Mouse (Mus musculus): ENCODE results near the gene Fkbp8. TPM values are rescaled to one million over a fixed set of nuclear protein-coding genes. Genes with fewer than 3 reads are reported as not detected.

Gene Fkbp8
- polyA plus RNA-seq, 1 experiment from 2014 or later = 158 TPM

- H3K4me2 ChIP-seq (ENCODE audit: low read depth, low read length) = no peak overlapping the region
- no peak overlapping the region for H3K27ac ChIP-seq (ENCODE audit: low read length)
- no peak overlapping the region for H3K9ac ChIP-seq (ENCODE audit: low read depth, low read length)
- peaks cover 58% of the 10 kb centered on the region for H3K4me1 ChIP-seq (ENCODE audit: control insufficient read depth, low read depth, low read length)
- H3K9me3 ChIP-seq (replicated peaks; ENCODE audit: control insufficient read depth, low read length) = no peaks in the 10 kb centered on the region
- H3K27me3 ChIP-seq (ENCODE audit: control insufficient read depth, insufficient read depth, low read depth, low read length) = no peaks in the 10 kb centered on the region
- H3K4me3 ChIP-seq (ENCODE audit: low read depth, low read length) = no peak overlapping the region
- no peaks in the 10 kb centered on the region for H3K36me3 ChIP-seq (ENCODE audit: control insufficient read depth, insufficient read depth)
- no peak for ATAC-seq (ENCODE audit: low read depth)
- 13% methylated on average over 3 of the region's 3 CpGs for WGBS (ENCODE audit: insufficient replicate concordance)
Observed at GRCm38 (mm10) chr8:70565561-70565960, 38.0 kb downstream of the Fkbp8 start.

- ATAC-seq (ENCODE audit: low read depth) = 0 out of 2 replicates have a peak, but pooled peaks have one; percentile 30
- H3K4me1 ChIP-seq (ENCODE audit: control insufficient read depth, low read depth, low read length) = peaks cover 19% of the 10 kb centered on the region
- peaks cover 3% of the 10 kb centered on the region; the same call in 1 of the 2 replicates for H3K36me3 ChIP-seq (ENCODE audit: control insufficient read depth, insufficient read depth)
- H3K4me2 ChIP-seq (ENCODE audit: low read depth, low read length) = no peak overlapping the region
- no peak overlapping the region for H3K27ac ChIP-seq (ENCODE audit: low read length)
- no peaks in the 10 kb centered on the region for H3K27me3 ChIP-seq (ENCODE audit: control insufficient read depth, insufficient read depth, low read depth, low read length)
- H3K9me3 ChIP-seq (replicated peaks; ENCODE audit: control insufficient read depth, low read length) = no peaks in the 10 kb centered on the region
- H3K4me3 ChIP-seq (ENCODE audit: low read depth, low read length) = no peak overlapping the region
- H3K9ac ChIP-seq (ENCODE audit: low read depth, low read length) = no peak overlapping the region
Observed at GRCm38 (mm10) chr8:70570360-70570759, 42.8 kb downstream of the Fkbp8 start.

DNA sequence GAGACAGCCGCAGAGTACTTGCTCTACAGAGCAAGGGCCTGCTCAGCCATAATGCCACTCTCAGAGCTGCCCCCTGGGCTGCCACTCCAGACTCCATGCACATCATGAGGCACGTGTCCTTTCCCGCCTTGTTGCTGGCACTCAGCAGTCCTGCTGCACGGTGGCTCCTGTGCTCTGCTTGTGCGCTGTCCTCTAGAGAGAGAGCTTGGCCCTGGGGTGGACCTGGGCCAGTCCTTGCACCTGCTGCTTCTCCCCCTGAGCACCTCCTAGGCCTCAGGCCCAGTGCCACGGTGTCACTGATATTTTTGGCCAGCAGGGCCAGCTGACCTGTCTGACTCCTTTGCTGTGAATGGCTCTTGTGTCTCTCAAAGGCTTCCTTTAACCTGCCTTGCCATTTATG is 43.5 kb downstream of the Fkbp8 start:
- Histone ChIP-seq H3K27ac (ENCODE audit: low read length) (no peak overlapping the region), H3K27me3 (ENCODE audit: control insufficient read depth, insufficient read depth, low read depth, low read length) (no peaks in the 10 kb centered on the region), H3K4me3 (ENCODE audit: low read depth, low read length) (no peak overlapping the region), H3K9ac (ENCODE audit: low read depth, low read length) (no peak overlapping the region), H3K4me2 (ENCODE audit: low read depth, low read length) (no peak overlapping the region), H3K9me3 (replicated peaks; ENCODE audit: control insufficient read depth, low read length) (no peaks in the 10 kb centered on the region), H3K36me3 (ENCODE audit: control insufficient read depth, insufficient read depth) (peaks cover 3% of the 10 kb centered on the region; the same call in 1 of the 2 replicates), H3K4me1 (ENCODE audit: control insufficient read depth, low read depth, low read length) (peaks cover 13% of the 10 kb centered on the region)
- 78% methylated on average over 6 of the region's 6 CpGs for WGBS (ENCODE audit: insufficient replicate concordance)
- no peak for ATAC-seq (ENCODE audit: low read depth)

DNA sequence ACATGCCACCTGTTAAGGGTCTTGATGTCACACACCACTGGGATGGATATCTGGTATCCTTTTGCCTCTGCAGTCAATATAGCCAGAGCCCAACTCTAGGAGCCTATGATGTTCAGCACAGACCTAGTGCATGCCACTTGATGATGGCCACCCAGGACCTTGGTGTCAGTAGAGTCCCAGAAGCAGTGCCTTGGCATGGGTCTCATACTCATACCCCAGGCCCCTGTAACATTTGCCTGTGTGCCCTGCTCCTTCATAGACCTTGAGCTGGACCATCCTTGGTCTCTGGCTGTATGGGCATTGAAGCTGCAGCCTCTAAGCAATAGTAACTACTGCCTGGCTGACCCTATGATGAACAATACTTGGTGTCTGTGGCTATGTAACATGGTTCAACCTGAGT is 46.8 kb downstream of the Fkbp8 start:
- H3K36me3 ChIP-seq (ENCODE audit: control insufficient read depth, insufficient read depth) = peaks cover 8% of the 10 kb centered on the region

DNA sequence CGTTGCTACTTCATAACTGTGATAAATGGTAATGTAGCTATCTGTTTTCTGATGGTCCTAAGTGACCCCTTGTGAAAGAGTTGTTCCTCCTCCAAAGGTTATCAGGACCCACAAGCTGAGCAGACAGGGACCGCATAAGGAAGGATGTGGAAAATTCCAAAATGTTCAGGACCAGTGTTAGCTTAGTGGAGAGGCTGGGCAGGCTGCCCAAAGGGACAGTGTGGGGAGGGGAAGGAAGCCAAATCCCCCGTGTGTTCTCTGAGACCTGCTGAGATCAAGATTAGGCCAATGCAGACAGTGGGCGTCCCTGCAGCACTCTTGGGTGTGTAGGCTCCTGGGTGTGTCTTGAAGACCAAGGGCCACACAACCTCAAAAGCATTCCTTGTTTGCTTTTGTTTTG is 47.4 kb downstream of the Fkbp8 start:
- ATAC-seq (ENCODE audit: low read depth) = no peak
- no peak overlapping the region for H3K9ac ChIP-seq (ENCODE audit: low read depth, low read length)
- peaks cover 13% of the 10 kb centered on the region for H3K4me1 ChIP-seq (ENCODE audit: control insufficient read depth, low read depth, low read length)
- H3K36me3 ChIP-seq (ENCODE audit: control insufficient read depth, insufficient read depth) = peaks cover 9% of the 10 kb centered on the region
- no peaks in the 10 kb centered on the region for H3K9me3 ChIP-seq (replicated peaks; ENCODE audit: control insufficient read depth, low read length)
- no peak overlapping the region for H3K4me3 ChIP-seq (ENCODE audit: low read depth, low read length)
- no peaks in the 10 kb centered on the region for H3K27me3 ChIP-seq (ENCODE audit: control insufficient read depth, insufficient read depth, low read depth, low read length)
- 43% methylated on average over 4 of the region's 4 CpGs for WGBS (ENCODE audit: insufficient replicate concordance)
- H3K4me2 ChIP-seq (ENCODE audit: low read depth, low read length) = no peak overlapping the region
- no peak overlapping the region for H3K27ac ChIP-seq (ENCODE audit: low read length)

More for the DNA sequence above, 46.8 kb downstream of the Fkbp8 start:
- Histone ChIP-seq H3K27me3 (ENCODE audit: control insufficient read depth, insufficient read depth, low read depth, low read length) (no peaks in the 10 kb centered on the region), H3K4me3 (ENCODE audit: low read depth, low read length) (no peak overlapping the region), H3K9ac (ENCODE audit: low read depth, low read length) (no peak overlapping the region), H3K27ac (ENCODE audit: low read length) (no peak overlapping the region), H3K9me3 (replicated peaks; ENCODE audit: control insufficient read depth, low read length) (no peaks in the 10 kb centered on the region), H3K4me1 (ENCODE audit: control insufficient read depth, low read depth, low read length) (peaks cover 13% of the 10 kb centered on the region), H3K4me2 (ENCODE audit: low read depth, low read length) (no peak overlapping the region)
- no peak for ATAC-seq (ENCODE audit: low read depth)

- peaks cover 23% of the 10 kb centered on the region for H3K36me3 ChIP-seq (ENCODE audit: control insufficient read depth, insufficient read depth)
- no peak overlapping the region for H3K9ac ChIP-seq (ENCODE audit: low read depth, low read length)
- no peak overlapping the region for H3K4me2 ChIP-seq (ENCODE audit: low read depth, low read length)
- WGBS (ENCODE audit: insufficient replicate concordance) = 85% methylated on average over 3 of the region's 3 CpGs
- H3K9me3 ChIP-seq (replicated peaks; ENCODE audit: control insufficient read depth, low read length) = no peaks in the 10 kb centered on the region
- no peaks in the 10 kb centered on the region for H3K27me3 ChIP-seq (ENCODE audit: control insufficient read depth, insufficient read depth, low read depth, low read length)
- H3K4me1 ChIP-seq (ENCODE audit: control insufficient read depth, low read depth, low read length) = peaks cover 6% of the 10 kb centered on the region
- H3K4me3 ChIP-seq (ENCODE audit: low read depth, low read length) = no peak overlapping the region
- ATAC-seq (ENCODE audit: low read depth) = no peak
- no peak overlapping the region for H3K27ac ChIP-seq (ENCODE audit: low read length)
Observed at GRCm38 (mm10) chr8:70577207-70577606, 49.7 kb downstream of the Fkbp8 start.

DNA sequence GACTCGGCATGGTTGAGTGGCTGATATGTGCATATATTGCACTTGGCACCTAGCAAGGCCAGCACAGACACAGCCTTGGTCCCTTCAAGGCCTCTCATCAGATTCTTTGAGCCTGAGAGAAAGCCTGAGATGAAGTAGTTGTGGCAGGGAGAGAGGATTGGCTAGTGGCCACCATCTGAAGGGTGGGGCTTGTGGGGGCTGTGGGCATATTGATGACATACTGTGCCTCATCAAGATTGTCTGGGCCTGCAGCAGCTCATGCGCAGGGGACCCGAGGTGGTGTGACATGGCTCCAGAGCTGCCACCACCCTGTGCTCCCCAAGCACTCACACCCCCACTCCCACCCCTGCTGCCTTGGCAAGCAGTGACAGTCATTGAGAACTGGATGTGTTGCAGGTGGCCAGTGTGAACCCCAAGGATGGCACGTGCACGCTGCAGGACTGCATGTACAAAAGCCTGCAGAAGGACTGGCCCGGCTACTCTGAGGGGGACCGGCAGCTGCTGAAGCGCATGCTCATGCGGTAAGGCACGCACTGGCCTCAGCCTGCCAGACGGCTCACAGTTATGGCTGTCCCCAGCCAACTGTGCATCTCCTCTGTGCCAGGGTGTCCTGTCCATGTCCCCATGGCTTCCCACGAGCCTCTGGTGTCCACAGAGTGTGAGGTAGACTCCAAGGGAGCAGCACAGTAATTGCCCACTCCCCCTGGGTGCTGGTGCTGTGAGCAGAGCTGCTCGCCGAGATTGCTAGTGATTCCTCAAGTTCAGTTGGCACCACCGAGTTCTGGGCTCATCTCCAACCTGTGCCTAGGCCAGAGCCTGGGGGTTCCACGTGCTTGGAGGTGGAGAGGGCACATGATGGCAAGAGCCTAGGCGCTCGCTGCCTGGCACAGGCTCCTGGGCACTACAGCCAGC is 56.2 kb downstream of the Fkbp8 start:
- Histone ChIP-seq H3K9me3 (replicated peaks; ENCODE audit: control insufficient read depth, low read length) (no peaks in the 10 kb centered on the region), H3K27me3 (ENCODE audit: control insufficient read depth, insufficient read depth, low read depth, low read length) (no peaks in the 10 kb centered on the region), H3K4me2 (ENCODE audit: low read depth, low read length) (no peak overlapping the region), H3K4me1 (ENCODE audit: control insufficient read depth, low read depth, low read length) (no peaks in the 10 kb centered on the region), H3K27ac (ENCODE audit: low read length) (no peak overlapping the region), H3K4me3 (ENCODE audit: low read depth, low read length) (no peak overlapping the region), H3K36me3 (ENCODE audit: control insufficient read depth, insufficient read depth) (peaks cover 36% of the 10 kb centered on the region), H3K9ac (ENCODE audit: low read depth, low read length) (no peak overlapping the region)
- ATAC-seq (ENCODE audit: low read depth) = no peak
- WGBS (ENCODE audit: insufficient replicate concordance) = 84% methylated on average over 18 of the region's 18 CpGs

DNA sequence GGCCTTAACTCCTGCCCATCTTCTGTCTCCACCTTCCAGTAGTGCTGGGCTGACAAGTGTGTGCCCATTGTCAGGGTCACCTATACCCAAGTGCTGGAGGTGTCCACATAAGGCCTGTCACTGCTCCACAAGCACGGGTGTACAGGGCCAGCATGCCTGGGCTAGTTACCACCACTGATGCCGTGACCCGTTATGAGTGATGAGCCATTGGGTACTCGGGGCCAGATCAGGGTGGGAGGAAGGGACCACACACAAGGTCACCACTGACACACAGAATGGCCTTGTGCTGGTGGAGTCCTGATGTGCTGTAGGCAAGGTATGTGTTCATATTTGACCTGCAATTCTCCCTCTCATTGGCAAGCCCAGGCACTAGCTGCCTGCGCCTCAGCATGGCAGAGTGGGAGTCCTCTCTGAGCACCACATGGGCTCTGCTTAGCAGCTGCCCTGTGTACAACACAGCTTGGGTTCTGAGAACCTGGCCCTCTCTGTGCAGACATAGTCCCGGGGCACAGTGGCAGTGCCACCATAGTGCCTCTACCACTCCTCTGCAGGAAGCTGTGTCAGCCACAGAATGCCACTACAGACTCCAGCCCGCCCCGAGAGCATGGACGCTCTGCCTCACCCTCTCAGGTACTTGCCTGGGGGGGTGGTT is 57.2 kb downstream of the Fkbp8 start:
- H3K9ac ChIP-seq (ENCODE audit: low read depth, low read length) = no peak overlapping the region
- H3K4me3 ChIP-seq (ENCODE audit: low read depth, low read length) = no peak overlapping the region
- WGBS (ENCODE audit: insufficient replicate concordance) = 84% methylated on average over 9 of the region's 9 CpGs
- H3K27ac ChIP-seq (ENCODE audit: low read length) = no peak overlapping the region
- H3K4me2 ChIP-seq (ENCODE audit: low read depth, low read length) = no peak overlapping the region
- no peaks in the 10 kb centered on the region for H3K9me3 ChIP-seq (replicated peaks; ENCODE audit: control insufficient read depth, low read length)
- ATAC-seq (ENCODE audit: low read depth) = no peak
- H3K36me3 ChIP-seq (ENCODE audit: control insufficient read depth, insufficient read depth) = peaks cover 30% of the 10 kb centered on the region
- no peaks in the 10 kb centered on the region for H3K27me3 ChIP-seq (ENCODE audit: control insufficient read depth, insufficient read depth, low read depth, low read length)
- no peaks in the 10 kb centered on the region for H3K4me1 ChIP-seq (ENCODE audit: control insufficient read depth, low read depth, low read length)

Measured in liver, embryonic 16.5 days (tissue).